Mouse (Mus musculus) bone marrow, adult 2 months (tissue): Measurements from ENCODE around the gene Cul5.

Source experiments
- CTCF ChIP-seq: fragments of 200-500 bp; IDR thresholded peaks from 2 replicates; pipeline ENCODE4 v1.5.1; 2011; ENCODE audit warnings: low read length, control low read depth; ENCODE audit not compliant: control insufficient read depth, insufficient read depth
- POLR2A ChIP-seq: fragments of 200-500 bp; IDR thresholded peaks from 2 replicates; pipeline ENCODE4 v1.6.1; 2011; ENCODE audit warnings: low read depth, mild to moderate bottlenecking, control low read depth, low read length, borderline replicate concordance; ENCODE audit not compliant: control insufficient read depth

DNA sequence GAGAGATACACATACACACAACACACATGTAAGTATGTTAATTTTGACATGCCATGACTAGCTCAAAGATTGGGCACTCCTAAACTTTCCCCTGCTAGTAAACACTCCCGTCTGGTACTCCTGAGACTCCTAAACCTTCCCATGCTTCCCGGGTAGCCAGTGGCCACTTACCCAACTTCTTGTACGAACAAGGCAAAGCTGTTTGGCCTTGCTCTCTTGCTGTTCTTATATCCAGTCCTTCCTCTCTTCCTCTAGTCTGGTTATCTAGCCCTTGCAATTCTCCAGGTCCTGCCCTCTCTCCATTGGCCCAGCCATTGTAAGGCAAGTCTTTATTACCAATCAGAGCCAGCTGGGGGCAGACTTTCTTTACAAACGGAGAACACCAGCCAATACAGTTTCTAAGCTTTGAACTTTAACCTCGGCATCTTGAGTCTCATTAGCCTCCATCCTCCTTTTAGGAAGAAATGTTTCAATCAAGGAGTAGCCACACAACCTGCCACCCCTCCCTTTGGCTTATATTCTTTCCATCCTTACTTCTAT is at the start of gene Cul5:
- no peak for TF ChIP-seq CTCF
- no peak for TF ChIP-seq POLR2A
